In genomic region chr6:53942190-53942831, GRCm38 (mm10) we compare ENCODE assay signal across 29 mouse cellular contexts. TPM values are rescaled to one million over a fixed set of nuclear protein-coding genes. Genes with fewer than 3 reads are reported as not detected.
"Had no signal": no experiment of that assay in that cellular context is flagged by ENCODE, and none has a peak within 500 bp of the region (broad histone marks: within the 10 kb centered on the region; RNA-seq: fewer than 3 reads in every experiment).

No protein-coding gene starts in this region.

- H3K4me3 ChIP-seq: intestine, embryonic 15.5 days; liver, embryonic 13.5 days; midbrain, embryonic 12.5 days; myocyte; neural tube, embryonic 13.5 days had no signal

- H3K27ac ChIP-seq: intestine, embryonic 15.5 days; liver, embryonic 13.5 days; midbrain, embryonic 12.5 days; neural tube, embryonic 13.5 days; stomach, postnatal 0 days had no signal

- DNase-seq: kidney, adult 11 months; kidney, postnatal 36 days; left cerebral cortex, postnatal 4 days; liver, embryonic 13.5 days; lung, adult 2 months; lung, postnatal 14 days; lung, postnatal 4 days; retina, postnatal 1 day; right cerebral cortex, postnatal 4 days; thymus, adult 2 months; thymus, postnatal 14 days; thymus, postnatal 4 days had no signal

- H3K4me1 ChIP-seq: liver, embryonic 13.5 days had no signal

- H3K36me3 ChIP-seq: intestine, embryonic 15.5 days; liver, embryonic 13.5 days; midbrain, embryonic 12.5 days; neural tube, embryonic 13.5 days had no signal

- H3K4me2 ChIP-seq: intestine, embryonic 15.5 days; liver, embryonic 13.5 days; midbrain, embryonic 12.5 days; neural tube, embryonic 13.5 days had no signal

- ATAC-seq: intestine, embryonic 15.5 days; midbrain, embryonic 16.5 days had no signal

- H3K9me3 ChIP-seq: intestine, embryonic 15.5 days; liver, embryonic 13.5 days; midbrain, embryonic 12.5 days; neural tube, embryonic 13.5 days had no signal

- H3K27me3 ChIP-seq: intestine, embryonic 15.5 days; liver, embryonic 13.5 days; neural tube, embryonic 13.5 days had no signal

- H3K9ac ChIP-seq: intestine, embryonic 15.5 days; liver, embryonic 13.5 days; midbrain, embryonic 12.5 days; neural tube, embryonic 13.5 days had no signal

RNA-seq across cellular contexts. Expression of gene Cpvl, which starts 36.2 kb away (rescaled TPM):
- total RNA-seq: layer of hippocampus, adult 8-10 months; layer of hippocampus, postnatal 10 days; left cerebral cortex, adult 8-10 months; left cerebral cortex, postnatal 14 days; left cerebral cortex, postnatal 4 days; liver, adult 2 months; megakaryocyte progenitor cell, adult 5-6 weeks; megakaryocyte-erythroid progenitor cell, adult 5-6 weeks; monocyte, adult 5-6 weeks; neutrophil, adult 5-6 weeks had no signal
- polyA plus RNA-seq: liver, adult 2 months; liver, embryonic 13.5 days; liver, embryonic 16.5 days; lung, adult 2 months; midbrain, embryonic 12.5 days; midbrain, embryonic 16.5 days; myocyte; neural tube, embryonic 13.5 days; stomach, embryonic 14.5 days; thymus, adult 2 months had no signal
